Mouse (Mus musculus) intestine, embryonic 15.5 days (tissue): Measurements from ENCODE around the gene Lama5. TPM values are rescaled to one million over a fixed set of nuclear protein-coding genes. Genes with fewer than 3 reads are reported as not detected.
"Not testable (repeated sequence)": the region's sequence is repeated elsewhere in the genome, so short reads cannot be mapped to it uniquely, and the experiment has no call there.

Experiments
- ATAC-seq: fragments of 200-750 bp; cut with Nextera tagmentation; 2 replicates; pipeline ENCODE4 v1.8.0; 2017; ENCODE audit warnings: moderate TSS enrichment, moderate library complexity
- H3K27ac ChIP-seq: fragments of 300-500 bp; sonication (generic); 2 replicates; pipeline ENCODE4 v1.5.1; 2015; ENCODE audit warnings: mild to moderate bottlenecking, inconsistent platforms
- H3K27me3 ChIP-seq: fragments of 300-500 bp; sonication (generic); replicated peaks from 2 replicates; pipeline ENCODE4 v1.6.1; 2015; ENCODE audit warnings: inconsistent platforms
- H3K36me3 ChIP-seq: fragments of 300-500 bp; sonication (generic); 2 replicates; pipeline ENCODE4 v1.6.1; 2015; ENCODE audit warnings: inconsistent platforms
- H3K4me1 ChIP-seq: fragments of 300-500 bp; sonication (generic); replicated peaks from 2 replicates; pipeline ENCODE4 v1.6.1; 2015; ENCODE audit warnings: inconsistent platforms
- H3K4me2 ChIP-seq: fragments of 300-500 bp; sonication (generic); replicated peaks from 2 replicates; pipeline ENCODE4 v1.6.1; 2015; ENCODE audit warnings: mild to moderate bottlenecking, inconsistent platforms
- H3K4me3 ChIP-seq: fragments of 300-500 bp; sonication (generic); replicated peaks from 2 replicates; pipeline ENCODE4 v1.5.1; 2015; ENCODE audit warnings: inconsistent platforms
- H3K9ac ChIP-seq: fragments of 300-500 bp; sonication (generic); 2 replicates; pipeline ENCODE4 v1.6.1; 2015; ENCODE audit warnings: inconsistent platforms
- H3K9me3 ChIP-seq: fragments of 300-500 bp; sonication (generic); 2 replicates; pipeline ENCODE4 v1.6.1; 2016; ENCODE audit warnings: inconsistent platforms
- WGBS: fragments of 180-500 bp; shearing (Covaris S2); methylation state at CpG from one replicate; pipeline ENCODE4 v1.1.7; 2015; 5-methylcytosine and 5-hydroxymethylcytosine counted together
- polyA plus RNA-seq: library from polyadenylated mRNA; unstranded; fragments of >200 nt; fragmentation: Nextera tagmentation; extraction: Ambion mirVana; gene quantifications from 2 replicates; pipeline ENCODE4 v1.2.1, GENCODE M21; 2015

Lama5 gene
- polyA plus RNA-seq, 1 experiment from 2014 or later, result 30.9 TPM

GRCm38 (mm10) chr2:180260610-180261480, 35.2 kb upstream of the Lama5 start:
- no peak overlapping the region for H3K27ac ChIP-seq
- H3K27me3 ChIP-seq, result no peaks in the 10 kb centered on the region
- ATAC-seq, result no peak
- 57% methylated on average over 8 of the region's 8 CpGs for WGBS
- peaks cover 26% of the 10 kb centered on the region for H3K36me3 ChIP-seq
- no peak overlapping the region for H3K4me2 ChIP-seq
- 0 out of 2 replicates have a peak, but pooled peaks cover 10% of the 10 kb centered on the region for H3K4me1 ChIP-seq
- H3K9me3 ChIP-seq, result no peaks in the 10 kb centered on the region
- H3K4me3 ChIP-seq, result no peak overlapping the region
- no peak overlapping the region for H3K9ac ChIP-seq

- H3K4me3 ChIP-seq, ATAC-seq, H3K27ac ChIP-seq, H3K27me3 ChIP-seq, H3K9me3 ChIP-seq, H3K4me1 ChIP-seq, H3K9ac ChIP-seq, H3K4me2 ChIP-seq: not testable (repeated sequence)
- 71% methylated on average over 17 of the region's 17 CpGs for WGBS
- H3K36me3 ChIP-seq, result peaks cover 26% of the 10 kb centered on the region
These were observed 34.4 kb upstream of the Lama5 start for GRCm38 (mm10) chr2:180259826-180260609.

- H3K9me3 ChIP-seq, H3K4me3 ChIP-seq, H3K4me1 ChIP-seq, H3K27me3 ChIP-seq, H3K4me2 ChIP-seq, ATAC-seq, H3K27ac ChIP-seq, H3K9ac ChIP-seq: not testable (repeated sequence)
- peaks cover 26% of the 10 kb centered on the region for H3K36me3 ChIP-seq
- 78% methylated on average over 10 of the region's 10 CpGs for WGBS
These were observed 33.4 kb upstream of the Lama5 start for GRCm38 (mm10) chr2:180258951-180259484.

GRCm38 (mm10) chr2:180257963-180258865, 32.6 kb upstream of the Lama5 start:
- H3K4me1 ChIP-seq, result 0 out of 2 replicates have a peak, but pooled peaks cover 10% of the 10 kb centered on the region
- no peaks in the 10 kb centered on the region for H3K9me3 ChIP-seq
- no peaks in the 10 kb centered on the region for H3K27me3 ChIP-seq
- peak overlapping the region; percentile 83 for H3K27ac ChIP-seq
- H3K9ac ChIP-seq, result peak overlapping the region; percentile 91
- peaks cover 22% of the 10 kb centered on the region for H3K36me3 ChIP-seq
- no peak for ATAC-seq
- WGBS, result 52% methylated on average over 11 of the region's 11 CpGs
- peak overlapping the region; percentile 84 for H3K4me3 ChIP-seq
- H3K4me2 ChIP-seq, result peak overlapping the region; percentile 76

GRCm38 (mm10) chr2:180257001-180257521, 31.4 kb upstream of the Lama5 start, which contains the start of gene Rps21:
TSS of gene Rps21 (plus strand) at chr2:180257377.
- Histone ChIP-seq H3K9ac (peak within 1 kb of the TSS; percentile 91), H3K27me3 (no peaks in the 10 kb centered on the region), H3K4me2 (peak within 1 kb of the TSS; percentile 85), H3K9me3 (no peaks in the 10 kb centered on the region), H3K27ac (peak within 1 kb of the TSS; percentile 95), H3K4me1 (0 out of 2 replicates have a peak, but pooled peaks cover 10% of the 10 kb centered on the region), H3K4me3 (peak within 1 kb of the TSS; percentile 84), H3K36me3 (peaks cover 17% of the 10 kb centered on the region)
- WGBS, result under 1% methylated on average over 38 of the region's 38 CpGs
- ATAC-seq, result peak; percentile 96

- peak overlapping the region; percentile 85 for H3K4me2 ChIP-seq
- peak overlapping the region; percentile 84 for H3K4me3 ChIP-seq
- H3K4me1 ChIP-seq, result 0 out of 2 replicates have a peak, but pooled peaks cover 10% of the 10 kb centered on the region
- no peaks in the 10 kb centered on the region for H3K27me3 ChIP-seq
- H3K9ac ChIP-seq, result peak overlapping the region; percentile 61
- WGBS, result 20% methylated on average over 26 of the region's 26 CpGs
- H3K36me3 ChIP-seq, result peaks cover 16% of the 10 kb centered on the region
- H3K9me3 ChIP-seq, result no peaks in the 10 kb centered on the region
- peak; percentile 73 for ATAC-seq
- peak overlapping the region; percentile 95 for H3K27ac ChIP-seq
These were observed 30.8 kb upstream of the Lama5 start for GRCm38 (mm10) chr2:180256296-180257000.

- Histone ChIP-seq H3K4me2 (peak overlapping the region; percentile 85), H3K36me3 (peaks cover 11% of the 10 kb centered on the region), H3K27ac (no peak overlapping the region), H3K4me3 (no peak overlapping the region), H3K4me1 (0 out of 2 replicates have a peak, but pooled peaks cover 10% of the 10 kb centered on the region), H3K9me3 (no peaks in the 10 kb centered on the region), H3K9ac (no peak overlapping the region), H3K27me3 (no peaks in the 10 kb centered on the region)
- 87% methylated on average over 9 of the region's 9 CpGs for WGBS
- no peak for ATAC-seq
These were observed 30.0 kb upstream of the Lama5 start for GRCm38 (mm10) chr2:180255701-180256100.

GRCm38 (mm10) chr2:180254436-180255209, 29.0 kb upstream of the Lama5 start:
- no peak overlapping the region for H3K9ac ChIP-seq
- WGBS, result 91% methylated on average over 5 of the region's 5 CpGs
- 0 out of 2 replicates have a peak, but pooled peaks cover 4% of the 10 kb centered on the region for H3K36me3 ChIP-seq
- ATAC-seq, result no peak
- no peaks in the 10 kb centered on the region for H3K9me3 ChIP-seq
- no peaks in the 10 kb centered on the region for H3K27me3 ChIP-seq
- no peak overlapping the region for H3K4me2 ChIP-seq
- H3K4me1 ChIP-seq, result peaks cover 10% of the 10 kb centered on the region
- no peak overlapping the region for H3K4me3 ChIP-seq
- H3K27ac ChIP-seq, result no peak overlapping the region

GRCm38 (mm10) chr2:180251838-180252237, 26.2 kb upstream of the Lama5 start:
- Histone ChIP-seq H3K4me1 (peaks cover 15% of the 10 kb centered on the region), H3K27ac (no peak overlapping the region), H3K9ac (no peak overlapping the region), H3K4me3 (no peak overlapping the region), H3K4me2 (no peak overlapping the region), H3K27me3 (no peaks in the 10 kb centered on the region), H3K9me3 (no peaks in the 10 kb centered on the region), H3K36me3 (no peaks in the 10 kb centered on the region)
- no peak for ATAC-seq
- 66% methylated on average over 3 of the region's 3 CpGs for WGBS

- 30% methylated on average over 11 of the region's 11 CpGs for WGBS
- Histone ChIP-seq H3K4me3 (no peak overlapping the region), H3K4me2 (no peak overlapping the region), H3K27me3 (no peaks in the 10 kb centered on the region), H3K27ac (no peak overlapping the region), H3K4me1 (peaks cover 10% of the 10 kb centered on the region), H3K9me3 (no peaks in the 10 kb centered on the region), H3K36me3 (no peaks in the 10 kb centered on the region), H3K9ac (no peak overlapping the region)
- peak; percentile 86 for ATAC-seq
These were observed 25.4 kb upstream of the Lama5 start for GRCm38 (mm10) chr2:180250930-180251611.
